Mouse (Mus musculus) heart, adult 9 months (tissue): ENCODE data around the gene Msh4.
"Not testable (repeated sequence)": the region's sequence is repeated elsewhere in the genome, so short reads cannot be mapped to it uniquely, and the experiment has no call there.

Source experiments
- DNase-seq, 2 experiments: peaks; one replicate each; pipeline ENCODE4 v3.0.0; 2022; ENCODE audit warnings: low spot score in 2 of 2

Gene Msh4

DNA sequence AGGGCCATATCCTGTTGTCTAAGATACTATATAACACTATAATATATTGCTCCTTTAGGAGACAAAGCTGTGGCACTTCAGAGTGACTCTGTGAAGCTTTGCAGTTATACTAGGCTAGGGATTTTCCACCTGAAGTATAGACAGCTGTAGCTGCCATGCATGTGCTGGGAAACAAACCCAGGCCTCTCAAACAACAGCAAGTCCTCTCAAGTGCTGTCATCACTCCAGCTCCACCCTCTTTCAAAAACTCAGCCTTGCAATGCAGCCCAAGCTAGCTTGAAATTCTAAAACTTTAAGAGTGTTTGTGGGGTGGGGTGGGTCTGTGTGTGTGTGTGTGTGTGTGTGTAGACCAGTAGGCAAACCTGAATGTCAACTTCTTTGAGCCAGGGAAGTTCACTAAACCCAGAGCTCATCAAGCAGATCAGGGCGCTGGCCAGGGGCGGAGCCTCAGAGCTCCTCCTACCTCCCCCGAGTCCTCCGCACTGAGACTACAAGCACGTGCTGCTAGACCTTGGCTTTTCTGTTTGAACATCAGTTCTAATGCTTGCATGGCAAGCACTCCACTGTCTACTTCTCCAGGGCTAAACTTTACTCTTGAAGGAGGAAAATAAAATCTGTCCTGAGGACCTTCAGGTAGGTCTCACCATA lies 56.4 kb downstream of the Msh4 start:
- DNase-seq = no peak

DNA sequence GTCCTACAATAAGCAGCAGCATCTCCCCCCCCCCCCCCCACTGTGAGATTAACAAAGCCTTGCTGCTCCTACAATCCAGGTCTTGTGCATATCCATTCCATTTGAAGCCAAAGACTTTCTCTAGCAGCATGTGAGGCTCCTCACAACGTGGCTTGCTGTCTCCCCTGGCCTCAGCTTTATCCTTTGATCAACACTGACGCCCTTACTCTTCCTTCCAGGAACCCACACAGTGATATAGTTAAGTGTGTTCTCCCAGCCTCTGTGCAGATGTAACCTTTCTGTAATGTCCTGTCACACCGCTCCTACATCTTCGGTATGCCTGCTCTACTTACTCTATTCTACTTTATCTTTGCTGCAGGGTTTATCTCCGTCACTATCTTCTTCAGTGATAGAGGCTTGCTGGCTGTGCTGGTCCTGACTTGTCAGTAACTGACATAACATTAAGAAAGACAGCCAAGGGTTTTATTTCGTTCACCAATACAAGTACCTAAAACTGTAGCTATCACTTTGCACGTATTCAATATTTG lies 58.7 kb downstream of the Msh4 start:
- no peak for DNase-seq

DNA sequence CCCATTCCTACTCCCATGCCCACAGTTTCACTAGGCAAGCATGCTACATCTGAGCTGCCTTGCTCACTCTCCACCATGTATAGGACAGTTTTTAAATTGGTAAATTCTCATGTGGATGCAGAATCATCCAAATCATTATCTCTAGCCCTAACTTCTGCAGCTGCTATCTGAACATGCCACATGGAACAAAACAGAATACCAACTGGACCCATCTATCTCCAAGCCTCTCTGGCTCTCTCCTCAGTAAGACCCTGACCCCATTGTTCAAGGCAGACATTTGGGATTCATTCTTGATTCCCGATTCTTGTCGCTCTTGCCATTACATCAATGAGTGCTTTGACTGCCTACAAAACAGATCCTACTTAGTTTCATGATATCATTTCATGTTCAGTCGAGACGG lies 59.8 kb downstream of the Msh4 start:
- no peak for DNase-seq

DNA sequence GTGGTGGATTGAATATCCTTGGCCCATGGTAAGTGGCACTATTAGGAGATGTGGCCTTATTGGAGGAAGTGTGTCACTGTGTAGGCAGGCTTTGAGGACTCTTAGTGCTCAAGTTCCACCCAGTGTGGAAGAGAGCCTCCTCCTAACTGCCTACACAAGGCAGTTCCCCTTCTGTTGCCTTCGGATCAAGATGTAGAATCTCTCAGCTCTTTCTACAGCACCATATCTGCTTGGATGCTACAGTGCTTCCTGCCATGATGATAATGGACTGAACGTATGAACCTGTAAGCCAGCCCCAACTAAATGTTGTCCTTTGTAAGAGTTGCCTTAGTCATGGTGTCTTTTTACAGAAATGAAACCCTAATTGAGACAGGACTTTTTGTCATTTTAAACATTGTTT lies 60.4 kb downstream of the Msh4 start:
- no peak for DNase-seq

DNA sequence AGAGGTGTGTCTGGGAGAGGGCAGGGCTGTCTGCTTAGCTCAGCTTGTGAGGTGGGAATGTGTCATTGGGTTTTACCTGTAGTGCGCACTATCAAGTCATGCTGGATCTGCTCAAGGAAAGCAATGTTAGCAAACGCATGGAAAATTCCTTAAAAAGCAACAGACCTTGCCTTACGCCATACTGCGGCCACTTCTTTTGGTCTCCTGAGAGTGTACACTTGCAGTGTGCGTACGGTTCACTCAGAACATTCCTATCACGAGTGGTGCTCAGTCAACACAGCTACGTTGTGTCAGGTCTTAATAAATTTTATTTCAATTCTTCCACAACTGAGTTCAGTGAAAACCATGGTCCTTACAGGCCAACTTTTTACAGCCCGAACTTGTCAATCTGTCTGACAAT lies 61.2 kb downstream of the Msh4 start:
- DNase-seq = no peak

DNA sequence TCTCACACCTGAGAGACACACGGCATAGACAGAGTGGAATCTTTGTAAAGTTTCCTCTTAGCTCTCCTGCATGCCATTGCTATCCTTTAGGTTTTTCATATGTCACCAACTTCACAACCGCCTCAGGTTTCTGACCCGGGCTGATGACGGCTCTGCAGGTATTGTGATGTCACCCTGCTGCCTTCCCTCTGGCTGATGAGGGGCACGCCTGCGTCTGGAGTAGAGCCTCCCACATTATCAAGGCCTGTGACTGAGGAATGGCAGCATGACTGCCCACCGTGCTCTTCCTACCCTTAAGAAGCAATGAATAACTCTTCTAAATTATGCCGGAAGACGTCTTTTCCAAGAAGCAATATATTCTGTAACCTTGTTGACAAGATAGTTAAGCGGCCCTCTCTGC lies 61.9 kb downstream of the Msh4 start, which contains the start of gene Asb17:
Gene Asb17 (plus strand): TSS at position 180 of the 400 bp plus-strand sequence.
- DNase-seq = no peak

DNA sequence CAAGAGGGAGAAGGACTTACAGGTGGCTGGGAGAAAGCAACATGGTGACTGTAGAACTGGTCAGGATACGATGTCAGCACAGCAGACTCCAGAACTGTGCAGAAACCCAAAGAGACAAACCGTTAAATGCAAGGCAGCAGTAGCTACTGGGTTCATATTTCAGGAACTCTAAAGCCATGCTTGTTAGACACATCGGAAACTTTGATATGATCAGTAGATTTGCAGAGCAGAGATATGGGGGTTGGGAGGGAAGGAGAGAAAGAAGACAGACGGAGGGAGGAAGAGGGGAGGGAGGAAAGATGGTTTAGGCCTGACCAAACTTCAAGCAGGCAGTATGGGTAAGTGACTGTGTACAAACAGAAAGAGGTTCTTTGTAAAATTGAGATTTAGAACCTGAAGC lies 68.3 kb downstream of the Msh4 start:
- DNase-seq = no peak

DNA sequence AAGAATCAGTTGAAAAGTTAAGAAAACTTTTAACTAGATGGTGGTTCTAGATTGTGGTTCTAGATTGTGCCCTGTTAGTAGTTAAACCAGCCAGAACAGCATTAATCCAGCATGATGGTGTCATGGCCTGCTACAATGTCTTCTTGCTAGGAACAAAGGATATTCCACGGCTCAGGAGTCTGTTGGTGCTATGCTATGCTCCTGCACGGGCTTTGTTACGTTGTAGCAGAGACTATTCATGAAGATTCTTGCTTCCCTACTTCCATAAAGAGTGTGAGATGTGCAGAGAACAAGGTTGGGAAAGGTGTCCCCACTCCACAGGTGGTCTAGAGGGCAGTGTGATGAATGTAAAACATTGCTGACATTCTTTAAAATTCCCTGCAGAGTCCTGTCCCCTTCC lies 69.6 kb downstream of the Msh4 start:
- DNase-seq = no peak

DNA sequence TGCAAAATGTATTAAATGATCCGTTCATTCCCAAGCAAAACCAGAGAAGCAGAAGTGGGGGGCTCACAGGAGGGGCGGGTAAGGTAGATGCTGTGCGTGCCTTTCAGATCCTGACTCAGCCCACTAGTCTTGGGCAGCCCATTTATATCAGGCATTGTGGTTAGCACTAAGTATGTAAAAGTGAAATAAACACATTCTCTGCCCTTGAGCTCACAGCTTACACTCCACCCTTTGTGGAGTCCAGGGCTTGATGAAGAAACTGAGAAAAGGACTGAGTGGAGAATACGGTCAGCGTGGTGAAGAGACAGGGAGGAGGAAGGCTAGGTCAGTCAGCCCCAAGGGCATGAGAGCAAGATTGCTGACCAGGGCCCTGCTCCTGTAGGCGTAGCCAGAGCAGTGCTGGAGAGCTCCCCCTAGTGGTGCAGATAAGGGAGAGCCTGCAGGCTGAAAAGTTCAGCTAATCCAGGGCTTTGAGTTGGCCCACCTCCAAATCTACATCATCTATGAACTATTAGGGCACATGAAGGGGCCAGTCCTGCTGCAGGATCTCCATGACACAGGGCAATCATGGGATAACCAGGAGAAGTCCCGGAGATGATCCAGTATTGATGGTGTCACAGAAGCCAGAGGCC lies 70.4 kb downstream of the Msh4 start:
- peak; percentile 33 to 43 for DNase-seq

DNA sequence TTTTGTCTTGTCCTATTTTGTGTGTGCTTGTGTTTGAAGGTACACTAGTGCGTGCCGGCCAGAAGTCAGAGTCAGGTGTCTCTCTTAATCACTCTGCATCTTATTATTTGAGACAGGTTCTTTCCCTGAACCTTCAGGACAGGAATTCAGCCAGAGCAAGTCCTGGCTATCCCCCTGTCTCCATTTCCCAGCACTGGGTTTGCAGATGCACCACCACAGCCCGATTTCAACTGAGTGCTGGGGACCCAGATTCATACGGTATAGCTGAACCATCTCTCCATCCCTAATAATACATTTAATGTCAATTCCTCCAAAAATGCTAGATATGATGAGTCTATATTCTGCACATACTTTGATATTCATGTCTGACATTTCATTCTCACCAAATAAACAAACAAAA lies 71.9 kb downstream of the Msh4 start:
- DNase-seq = no peak

DNA sequence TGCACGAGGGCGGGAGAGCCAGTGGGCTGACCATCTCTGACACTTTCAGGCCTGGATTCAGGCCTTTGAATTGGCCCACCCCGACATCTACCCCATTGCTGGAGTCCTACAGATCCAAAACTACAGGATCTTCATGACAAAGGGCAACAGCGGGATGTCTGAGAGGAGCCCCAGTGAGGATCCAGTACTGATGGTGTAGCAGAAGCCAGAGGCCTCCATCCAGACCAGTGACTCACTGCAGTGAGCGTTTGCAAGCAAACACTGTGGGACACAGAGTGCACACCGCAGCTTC lies 73.3 kb downstream of the Msh4 start:
- no peak for DNase-seq

DNA sequence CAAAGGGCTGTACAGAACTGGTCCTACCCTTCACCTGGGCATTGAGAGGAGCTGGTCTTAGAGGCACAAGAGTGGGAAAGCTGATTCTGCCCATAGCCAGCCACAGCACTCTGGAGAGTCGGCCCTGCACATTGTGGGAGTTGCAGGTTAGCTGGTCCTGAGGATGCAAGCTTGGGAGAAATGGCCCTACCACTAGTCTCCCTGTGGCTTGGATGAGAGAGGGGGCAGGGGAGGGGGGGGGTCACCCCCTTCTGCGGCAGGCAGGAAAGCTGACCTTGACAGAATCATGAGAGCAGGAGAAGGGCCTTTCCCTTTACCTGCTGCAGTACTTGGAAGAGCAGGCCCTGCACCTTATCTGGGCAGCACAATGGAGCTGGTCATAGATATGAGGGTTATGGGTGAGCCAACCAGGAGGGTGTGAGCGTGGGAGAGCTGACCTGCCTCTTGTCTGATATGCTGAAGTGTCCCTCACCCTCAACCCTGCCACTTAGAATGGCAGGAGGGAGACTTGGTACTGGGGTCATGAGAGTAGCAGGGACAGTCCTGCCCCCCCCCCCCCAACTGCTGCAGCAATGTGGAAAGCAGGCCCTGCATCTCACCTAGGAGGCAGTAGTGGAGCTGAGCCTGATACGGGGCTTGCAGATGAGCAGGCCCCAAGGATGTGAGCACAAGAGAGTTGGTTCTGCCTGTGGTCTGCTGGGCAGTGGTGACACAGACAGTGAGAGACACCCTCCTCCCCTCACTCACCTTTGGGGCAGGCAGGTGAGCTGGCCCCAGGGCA lies 73.9 kb downstream of the Msh4 start:
- no peak for DNase-seq

DNA sequence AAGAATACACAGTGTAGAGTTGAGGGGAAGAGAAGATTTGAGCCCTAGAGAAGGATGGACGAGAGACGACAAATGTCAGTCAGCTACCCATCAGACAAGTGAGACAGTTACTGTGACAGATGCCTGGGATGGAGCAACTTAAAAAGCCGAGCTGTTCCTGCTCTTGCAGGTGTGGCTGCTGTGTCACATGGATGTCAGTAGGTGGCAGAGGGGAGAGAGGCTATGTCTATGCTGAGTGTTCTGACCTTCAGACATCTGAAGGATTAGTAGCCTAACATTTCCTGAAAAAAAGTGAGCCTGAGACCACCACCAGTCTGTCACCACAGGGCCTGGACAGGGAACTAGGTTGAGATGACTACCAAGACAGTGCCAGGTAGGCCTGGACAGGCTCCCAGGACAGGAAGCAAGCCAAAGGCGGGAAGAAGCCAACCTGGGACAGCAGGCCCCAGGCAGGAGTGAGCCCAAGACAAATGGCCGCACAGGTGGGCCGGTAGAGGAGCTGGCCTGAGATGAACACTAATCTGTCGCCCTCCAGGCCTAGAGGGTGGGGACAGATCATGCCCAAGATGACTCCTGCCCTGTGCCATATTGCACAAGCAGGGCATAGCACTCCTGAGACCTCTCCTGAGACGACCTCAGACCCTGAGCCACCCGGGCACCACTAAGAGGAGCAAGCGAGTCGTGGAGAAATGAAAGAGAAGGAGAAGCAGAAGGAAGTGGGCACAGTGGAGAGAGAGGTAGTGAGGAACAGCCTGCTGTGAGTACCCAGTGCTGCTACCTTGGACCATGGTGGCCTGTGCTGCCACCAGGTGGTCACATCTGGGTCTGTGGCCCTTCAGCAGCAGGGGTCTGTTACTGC lies 74.7 kb downstream of the Msh4 start:
- DNase-seq = no peak

DNA sequence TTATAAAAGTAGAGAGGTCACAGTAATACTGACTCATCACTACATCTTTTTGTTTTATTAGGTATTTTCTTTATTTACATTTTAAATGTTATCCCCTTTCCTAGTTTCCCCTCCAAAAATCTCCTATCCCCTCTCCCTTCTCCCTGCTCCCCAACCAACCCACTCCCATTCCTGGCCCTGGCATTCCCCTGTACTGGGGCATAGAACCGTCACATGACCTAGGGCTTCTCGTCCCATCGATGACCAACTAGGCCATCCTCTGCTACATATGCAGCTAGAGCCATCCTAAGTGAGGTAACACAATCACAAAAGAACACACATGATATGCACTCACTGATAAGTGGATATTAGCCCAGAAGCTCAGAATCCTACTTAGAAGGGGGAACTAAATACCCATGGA lies 76.2 kb downstream of the Msh4 start:
- DNase-seq = not testable (repeated sequence)

DNA sequence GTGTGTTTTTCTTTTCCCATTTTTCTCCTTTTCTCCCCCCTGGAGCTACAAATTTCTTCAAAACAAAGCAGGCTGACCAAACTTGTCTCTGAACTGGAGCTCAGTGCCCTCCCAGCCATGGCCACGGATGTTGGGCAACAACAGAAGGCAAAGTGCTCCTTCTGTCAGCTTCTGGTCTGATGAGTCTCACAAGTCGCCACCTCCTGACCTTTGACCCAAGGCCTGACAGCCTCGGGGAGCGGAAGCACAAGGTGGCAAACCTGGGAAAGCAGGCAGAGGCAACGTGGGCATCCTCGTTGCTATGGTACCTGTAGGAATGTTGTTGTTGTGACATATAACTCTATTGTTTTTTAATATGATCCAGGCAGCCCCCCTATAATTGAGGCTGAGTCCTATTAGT lies 79.3 kb downstream of the Msh4 start:
- no peak for DNase-seq

DNA sequence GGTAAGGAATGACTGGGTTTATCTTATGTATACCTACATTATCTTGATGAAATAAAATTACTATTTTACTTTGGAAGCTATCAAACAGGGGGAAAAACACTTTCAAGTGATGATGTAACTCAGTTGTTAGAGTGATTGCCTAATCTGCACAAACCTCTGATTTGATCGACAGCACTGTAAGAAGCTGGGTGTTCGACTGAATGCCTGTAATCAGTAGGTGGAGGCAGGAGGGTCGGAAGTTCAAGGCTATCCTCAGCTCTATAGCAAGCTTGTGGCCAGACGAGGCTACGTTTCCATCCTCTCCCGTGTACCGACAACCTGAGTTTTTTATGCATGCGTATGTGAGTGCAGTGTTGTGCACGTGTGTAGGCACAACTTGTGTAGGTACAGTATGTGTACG lies 80.7 kb downstream of the Msh4 start:
- DNase-seq = no peak

DNA sequence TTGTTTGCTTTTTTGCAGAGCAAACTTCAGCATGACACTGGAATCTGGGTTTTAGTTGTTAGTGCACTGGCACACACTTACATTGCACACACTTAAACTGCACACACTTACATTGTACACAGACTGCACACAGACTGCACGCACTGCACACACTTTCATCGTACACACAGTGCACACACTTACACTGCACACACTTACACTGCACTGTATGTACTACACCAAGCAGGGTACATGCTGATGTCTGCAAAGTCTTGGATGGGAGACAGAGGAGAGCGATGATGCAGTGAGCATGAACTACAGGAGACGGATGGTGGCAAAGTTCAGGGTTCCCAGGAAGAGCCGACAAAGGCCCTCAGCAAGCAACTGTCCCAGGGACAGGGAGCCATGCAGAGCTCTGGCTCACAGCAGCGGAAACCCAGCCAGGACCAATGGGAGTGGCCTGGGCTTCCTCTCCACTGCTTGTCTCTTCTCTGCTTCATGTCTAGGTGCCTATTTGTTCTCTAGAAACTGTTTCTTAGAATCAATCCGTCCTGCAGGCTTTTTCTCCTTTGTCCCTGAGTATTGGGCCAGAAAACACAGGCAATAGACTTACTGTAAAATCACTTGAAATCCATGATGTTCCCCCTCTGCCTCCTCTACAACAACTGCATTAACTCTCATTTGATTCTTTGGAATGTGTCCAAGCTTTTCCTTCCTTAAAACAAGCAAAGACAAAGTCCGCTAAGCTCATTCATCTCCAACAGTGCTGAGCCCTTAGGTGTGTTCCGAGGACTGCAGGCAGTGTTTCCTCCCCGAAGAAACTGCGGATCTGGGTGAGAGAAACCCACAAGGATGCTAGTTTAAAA lies 82.0 kb downstream of the Msh4 start:
- DNase-seq = no peak

DNA sequence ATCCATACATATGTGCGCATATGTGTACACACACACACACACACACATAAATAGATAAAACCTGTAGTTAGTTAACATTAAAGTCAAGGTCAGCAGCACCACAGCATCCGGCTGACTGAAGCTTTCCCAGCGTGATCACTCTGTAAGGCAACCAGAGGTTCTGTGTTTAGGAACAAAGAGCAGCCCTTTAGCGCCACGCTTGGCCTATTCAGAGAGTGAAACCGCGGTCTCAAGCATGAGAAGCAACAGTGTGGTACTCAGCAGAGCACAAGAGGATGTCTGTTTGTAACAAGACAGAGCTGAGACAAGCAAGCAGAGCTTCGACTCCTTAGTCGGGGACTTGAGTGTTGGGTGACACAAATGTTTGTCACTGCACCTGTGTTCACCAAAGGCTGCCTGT lies 86.5 kb downstream of the Msh4 start:
- no peak for DNase-seq

DNA sequence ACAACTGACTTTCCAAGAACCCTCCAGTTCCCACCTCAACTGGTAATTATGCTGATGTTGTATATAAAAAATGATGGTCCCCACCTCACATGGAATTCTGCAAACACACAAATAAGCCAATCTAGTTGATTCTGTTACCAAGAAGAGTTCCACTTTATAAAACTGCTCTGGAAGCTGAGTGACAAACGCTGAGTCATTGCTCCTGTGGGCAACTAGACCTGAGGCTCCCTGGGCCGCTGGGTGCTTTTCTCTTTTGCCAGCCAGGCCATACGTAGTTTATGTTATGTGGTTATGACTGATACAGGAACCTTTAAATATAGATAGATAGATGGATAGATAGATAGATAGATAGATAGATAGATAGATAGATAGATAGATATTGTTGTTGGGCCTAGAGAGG lies 87.2 kb downstream of the Msh4 start:
- no peak for DNase-seq

DNA sequence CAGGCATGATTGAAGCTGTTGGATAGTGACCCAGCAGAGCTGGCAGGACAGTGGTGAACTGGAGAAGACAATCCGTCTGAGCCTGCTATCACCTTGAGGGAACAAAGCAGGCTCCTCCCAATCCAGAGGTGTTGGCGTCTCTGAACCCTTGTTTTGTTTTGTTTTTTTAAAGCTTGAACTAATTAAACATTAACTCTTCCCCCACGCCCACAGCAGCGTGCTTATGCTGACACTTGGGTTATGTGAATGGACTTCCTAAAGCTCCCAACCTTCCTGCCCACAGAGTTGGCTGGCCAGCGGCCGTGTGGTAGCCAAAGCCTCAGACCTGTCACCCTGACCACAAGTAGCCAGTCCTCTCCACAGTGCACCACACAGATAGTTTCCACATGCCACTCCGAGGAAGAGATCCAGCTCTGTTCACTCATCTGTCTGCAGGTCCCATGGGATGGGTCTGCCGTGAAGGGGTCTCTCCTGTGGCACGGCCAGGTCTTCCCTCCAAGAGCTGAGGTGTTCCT lies 88.5 kb downstream of the Msh4 start:
- no peak for DNase-seq

DNA sequence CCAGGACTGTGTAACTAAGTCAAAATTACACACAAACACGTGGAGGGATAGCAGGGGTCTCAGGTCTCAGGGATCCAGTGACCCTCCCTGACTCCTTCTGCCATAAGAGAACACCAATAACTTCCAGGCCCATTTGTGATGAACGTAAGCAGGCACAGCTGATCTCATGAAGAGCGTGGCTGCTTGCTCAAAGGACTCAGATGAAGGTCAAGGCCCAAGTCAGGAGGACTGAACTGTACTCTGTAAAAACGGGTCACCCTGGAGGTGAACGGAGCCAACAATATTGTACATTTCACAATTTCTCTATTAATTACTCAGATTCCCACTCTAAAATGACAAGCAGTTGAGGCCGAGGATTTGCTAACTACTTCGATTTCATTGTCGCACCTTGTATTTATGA lies 91.9 kb downstream of the Msh4 start:
- no peak for DNase-seq
